Mouse (Mus musculus) forebrain, embryonic 10.5 days (tissue): ENCODE data around the gene Slx1b. TPM values are rescaled to one million over a fixed set of nuclear protein-coding genes. Genes with fewer than 3 reads are reported as not detected.

Experiments used
- DNase-seq: peaks from one replicate; pipeline ENCODE4 v3.0.0-alpha.2; 2017; ENCODE audit warnings: low spot score; ENCODE audit errors: extremely low spot score
- H3K27ac ChIP-seq: fragments of 300-500 bp; sonication (generic); 2 replicates; pipeline ENCODE4 v1.5.1; 2016; ENCODE audit warnings: mild to moderate bottlenecking
- H3K27me3 ChIP-seq: fragments of 300-500 bp; sonication (generic); 2 replicates; pipeline ENCODE4 v1.6.1; 2016; ENCODE audit warnings: mild to moderate bottlenecking; ENCODE audit not compliant: poor library complexity, severe bottlenecking
- H3K36me3 ChIP-seq: fragments of 300-500 bp; sonication (generic); replicated peaks from 2 replicates; pipeline ENCODE4 v1.6.1; 2016; ENCODE audit warnings: mild to moderate bottlenecking, moderate library complexity
- H3K4me1 ChIP-seq: fragments of 300-500 bp; sonication (generic); 2 replicates; pipeline ENCODE4 v1.6.1; 2016
- H3K4me3 ChIP-seq: fragments of 300-500 bp; sonication (generic); 2 replicates; pipeline ENCODE4 v1.5.1; 2016; ENCODE audit warnings: mild to moderate bottlenecking, moderate library complexity
- H3K9me3 ChIP-seq: fragments of 300-500 bp; sonication (generic); 2 replicates; pipeline ENCODE4 v1.6.1; 2016; ENCODE audit warnings: mild to moderate bottlenecking, moderate library complexity
- WGBS: fragments of 180-500 bp; shearing (Covaris S2); methylation state at CpG from one replicate; pipeline ENCODE4 v1.1.7; 2016; 5-methylcytosine and 5-hydroxymethylcytosine counted together
- polyA plus RNA-seq: library from polyadenylated mRNA; unstranded; fragments of >200 nt; fragmentation: Nextera tagmentation; extraction: Ambion mirVana; gene quantifications from 2 replicates; pipeline ENCODE4 v1.2.1, GENCODE M21; 2016

Gene Slx1b
- polyA plus RNA-seq, 1 experiment from 2014 or later = 14.0 TPM

- WGBS = 85% methylated on average over 25 of the region's 25 CpGs
- Histone ChIP-seq H3K9me3 (no peaks in the 10 kb centered on the region), H3K4me3 (no peak overlapping the region), H3K4me1 (peaks cover 46% of the 10 kb centered on the region), H3K36me3 (peaks cover 30% of the 10 kb centered on the region), H3K27ac (peak overlapping the region; percentile 41; the same call in 1 of the 2 replicates), H3K27me3 (peaks cover 37% of the 10 kb centered on the region)
- DNase-seq = no peak
Measured at GRCm38 (mm10) chr7:126700063-126701015, 4.8 kb upstream of the Slx1b start.

GRCm38 (mm10) chr7:126697838-126698237, 2.3 kb upstream of the Slx1b start:
- no peak for DNase-seq
- WGBS = 94% methylated on average over 8 of the region's 8 CpGs
- Histone ChIP-seq H3K4me3 (peak overlapping the region; percentile 79; the same call in 1 of the 2 replicates), H3K27ac (no peak overlapping the region), H3K27me3 (peaks cover 12% of the 10 kb centered on the region), H3K4me1 (peaks cover 39% of the 10 kb centered on the region), H3K36me3 (peaks cover 30% of the 10 kb centered on the region), H3K9me3 (no peaks in the 10 kb centered on the region)

GRCm38 (mm10) chr7:126696886-126697285, 1.3 kb upstream of the Slx1b start:
- no peak for DNase-seq
- peaks cover 3% of the 10 kb centered on the region for H3K27me3 ChIP-seq
- H3K4me1 ChIP-seq = peaks cover 39% of the 10 kb centered on the region
- peak overlapping the region; percentile 79 for H3K4me3 ChIP-seq
- WGBS = 86% methylated on average over 3 of the region's 3 CpGs
- peaks cover 39% of the 10 kb centered on the region for H3K36me3 ChIP-seq
- H3K9me3 ChIP-seq = no peaks in the 10 kb centered on the region
- peak overlapping the region; percentile 96; the same call in 1 of the 2 replicates for H3K27ac ChIP-seq

- peak overlapping the region; percentile 96 for H3K27ac ChIP-seq
- peaks cover 45% of the 10 kb centered on the region for H3K36me3 ChIP-seq
Measured at GRCm38 (mm10) chr7:126696303-126696702, 719 bp upstream of the Slx1b start.

GRCm38 (mm10) chr7:126695210-126695611, 373 bp downstream of the Slx1b start, which contains the start of gene Bola2:
TSS of gene Bola2 (plus strand) at chr7:126695401.
- H3K4me3 ChIP-seq = peak within 1 kb of the TSS; percentile 79
- H3K4me1 ChIP-seq = peaks cover 29% of the 10 kb centered on the region
- H3K27me3 ChIP-seq = no peaks in the 10 kb centered on the region
- H3K36me3 ChIP-seq = peaks cover 53% of the 10 kb centered on the region
- DNase-seq = no peak
- peak within 1 kb of the TSS; percentile 96 for H3K27ac ChIP-seq
- H3K9me3 ChIP-seq = no peaks in the 10 kb centered on the region
- WGBS = under 1% methylated on average over 31 of the region's 31 CpGs

More at GRCm38 (mm10) chr7:126696303-126696702, 719 bp upstream of the Slx1b start:
- Histone ChIP-seq H3K4me3 (peak overlapping the region; percentile 79), H3K4me1 (peaks cover 35% of the 10 kb centered on the region), H3K9me3 (no peaks in the 10 kb centered on the region), H3K27me3 (no peaks in the 10 kb centered on the region)
- DNase-seq = no peak
- WGBS = 6% methylated on average over 17 of the region's 17 CpGs

- H3K36me3 ChIP-seq = peaks cover 54% of the 10 kb centered on the region
Measured at GRCm38 (mm10) chr7:126694441-126695051, 1.0 kb downstream of the Slx1b start.

GRCm38 (mm10) chr7:126693781-126694180, 1.8 kb downstream of the Slx1b start:
- Histone ChIP-seq H3K27me3 (no peaks in the 10 kb centered on the region), H3K9me3 (no peaks in the 10 kb centered on the region), H3K4me1 (peaks cover 29% of the 10 kb centered on the region), H3K4me3 (no peak overlapping the region; the same call in 1 of the 2 replicates), H3K27ac (no peak overlapping the region), H3K36me3 (peaks cover 49% of the 10 kb centered on the region)
- no peak for DNase-seq
- 92% methylated on average over 7 of the region's 7 CpGs for WGBS

More at GRCm38 (mm10) chr7:126694441-126695051, 1.0 kb downstream of the Slx1b start:
- Histone ChIP-seq H3K9me3 (no peaks in the 10 kb centered on the region), H3K27me3 (no peaks in the 10 kb centered on the region), H3K4me1 (peaks cover 29% of the 10 kb centered on the region), H3K4me3 (peak overlapping the region; percentile 79), H3K27ac (peak overlapping the region; percentile 96)
- DNase-seq = no peak
- WGBS = 51% methylated on average over 10 of the region's 10 CpGs

GRCm38 (mm10) chr7:126693256-126693655, 2.3 kb downstream of the Slx1b start:
- no peak overlapping the region for H3K4me3 ChIP-seq
- H3K27me3 ChIP-seq = no peaks in the 10 kb centered on the region
- peaks cover 47% of the 10 kb centered on the region for H3K36me3 ChIP-seq
- no peak overlapping the region for H3K27ac ChIP-seq
- 48% methylated on average over 3 of the region's 3 CpGs for WGBS
- H3K9me3 ChIP-seq = no peaks in the 10 kb centered on the region
- H3K4me1 ChIP-seq = peaks cover 29% of the 10 kb centered on the region
- peak; percentile 56 for DNase-seq

GRCm38 (mm10) chr7:126692426-126692825, 3.2 kb downstream of the Slx1b start:
- H3K27ac ChIP-seq = no peak overlapping the region
- no peaks in the 10 kb centered on the region for H3K27me3 ChIP-seq
- H3K36me3 ChIP-seq = peaks cover 39% of the 10 kb centered on the region
- no peak overlapping the region for H3K4me3 ChIP-seq
- peaks cover 28% of the 10 kb centered on the region for H3K4me1 ChIP-seq
- 95% methylated on average over 26 of the region's 26 CpGs for WGBS
- no peak for DNase-seq
- no peaks in the 10 kb centered on the region for H3K9me3 ChIP-seq

- no peak overlapping the region for H3K4me3 ChIP-seq
- no peaks in the 10 kb centered on the region for H3K27me3 ChIP-seq
- H3K27ac ChIP-seq = no peak overlapping the region
- WGBS = 80% methylated on average over 5 of the region's 5 CpGs
- DNase-seq = no peak
- peaks cover 20% of the 10 kb centered on the region for H3K4me1 ChIP-seq
- peaks cover 34% of the 10 kb centered on the region for H3K36me3 ChIP-seq
- no peaks in the 10 kb centered on the region for H3K9me3 ChIP-seq
Measured at GRCm38 (mm10) chr7:126691676-126692075, 3.9 kb downstream of the Slx1b start.

- Histone ChIP-seq H3K27ac (no peak overlapping the region), H3K4me1 (peaks cover 14% of the 10 kb centered on the region), H3K36me3 (peaks cover 34% of the 10 kb centered on the region), H3K9me3 (no peaks in the 10 kb centered on the region), H3K4me3 (no peak overlapping the region), H3K27me3 (no peaks in the 10 kb centered on the region)
- WGBS = 94% methylated on average over 3 of the region's 3 CpGs
- DNase-seq = no peak
Measured at GRCm38 (mm10) chr7:126690737-126691136, 4.8 kb downstream of the Slx1b start.

GRCm38 (mm10) chr7:126689021-126689420, 6.6 kb downstream of the Slx1b start:
- no peaks in the 10 kb centered on the region for H3K9me3 ChIP-seq
- H3K4me1 ChIP-seq = peaks cover 5% of the 10 kb centered on the region; the same call in 1 of the 2 replicates
- DNase-seq = no peak
- H3K27ac ChIP-seq = no peak overlapping the region
- WGBS = 86% methylated on average over 3 of the region's 3 CpGs
- no peak overlapping the region for H3K4me3 ChIP-seq
- H3K36me3 ChIP-seq = peaks cover 35% of the 10 kb centered on the region
- no peaks in the 10 kb centered on the region for H3K27me3 ChIP-seq
